Mouse (Mus musculus): ENCODE data around the gene Atp1a4. TPM values are rescaled to one million over a fixed set of nuclear protein-coding genes. Genes with fewer than 3 reads are reported as not detected.

Gene Atp1a4
- polyA plus RNA-seq, 1 experiment from 2014 or later: not detected

DNA sequence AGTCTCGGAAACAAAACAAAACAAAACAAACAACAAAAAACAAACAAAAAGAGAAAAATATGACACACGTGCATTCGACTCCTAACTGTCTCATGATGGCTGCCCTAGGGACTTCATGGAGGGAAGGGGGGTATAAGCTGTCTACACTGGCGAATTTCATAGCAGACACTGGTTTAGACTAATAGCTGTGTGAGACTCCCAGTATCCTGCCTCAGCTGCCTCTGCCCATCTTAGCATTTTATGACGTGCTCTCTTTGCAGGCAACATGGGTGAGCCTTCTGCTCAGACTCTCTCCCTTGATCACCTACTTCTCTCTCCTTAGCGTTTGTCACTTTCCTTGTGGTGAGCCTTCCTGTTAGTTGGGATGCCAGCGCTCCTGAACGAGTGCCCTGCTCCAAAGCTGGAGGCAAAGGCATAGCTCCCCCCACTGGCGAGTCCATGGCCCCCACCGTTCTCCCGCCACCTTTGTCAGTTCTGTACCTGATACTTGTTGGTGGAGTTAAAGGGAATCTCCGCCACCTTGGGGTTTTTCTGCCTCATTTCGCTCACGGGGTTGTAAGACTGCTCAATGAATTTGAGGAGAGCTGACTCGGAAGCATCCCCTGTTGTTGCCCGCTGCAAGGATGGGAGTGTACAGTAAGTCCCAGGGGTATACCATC, 14.5 kb downstream of the Atp1a4 start:
- H3K4me3 ChIP-seq (ENCODE audit: low read depth, low read length): no peak overlapping the region
- no peaks in the 10 kb centered on the region for H3K4me1 ChIP-seq (ENCODE audit: control insufficient read depth, insufficient read depth, low read length)
- H3K36me3 ChIP-seq (ENCODE audit: control insufficient read depth, insufficient read depth, low read length): no peaks in the 10 kb centered on the region
- no peak overlapping the region for H3K9ac ChIP-seq (ENCODE audit: low read depth, low read length)
- H3K4me2 ChIP-seq (ENCODE audit: low read length): no peak overlapping the region
- no peaks in the 10 kb centered on the region for H3K9me3 ChIP-seq (replicated peaks; ENCODE audit: control insufficient read depth, low read length, poor library complexity, severe bottlenecking)
- no peak for ATAC-seq
- H3K27ac ChIP-seq (ENCODE audit: low read length): no peak overlapping the region
- 33% methylated on average over 16 of the region's 16 CpGs for WGBS
- H3K27me3 ChIP-seq (ENCODE audit: control insufficient read depth, insufficient read depth, low read depth, low read length): no peaks in the 10 kb centered on the region

DNA sequence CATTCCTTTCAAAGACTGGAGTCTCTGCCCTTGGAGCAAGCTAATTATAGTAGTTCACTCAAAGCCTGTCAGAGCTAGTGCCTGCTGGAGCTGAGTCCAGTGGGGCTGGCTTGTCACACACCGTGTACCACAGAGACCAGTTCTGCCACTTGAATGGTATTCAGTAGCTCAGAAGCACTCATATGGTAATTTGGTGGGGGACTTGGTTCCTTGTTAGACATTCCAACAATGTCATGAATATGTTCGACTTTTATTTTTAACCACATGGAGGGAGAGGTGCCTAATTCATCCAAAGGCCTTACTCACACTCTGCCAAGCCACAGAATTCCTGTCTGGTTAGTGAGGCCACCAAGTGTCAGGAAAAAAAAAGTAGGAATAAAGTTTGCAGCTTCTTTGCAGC, 15.8 kb downstream of the Atp1a4 start:
- Histone ChIP-seq H3K9me3 (replicated peaks; ENCODE audit: control insufficient read depth, low read length, poor library complexity, severe bottlenecking) (no peaks in the 10 kb centered on the region), H3K4me1 (ENCODE audit: control insufficient read depth, insufficient read depth, low read length) (no peaks in the 10 kb centered on the region), H3K27ac (ENCODE audit: low read length) (no peak overlapping the region), H3K9ac (ENCODE audit: low read depth, low read length) (no peak overlapping the region), H3K27me3 (ENCODE audit: control insufficient read depth, insufficient read depth, low read depth, low read length) (no peaks in the 10 kb centered on the region), H3K36me3 (ENCODE audit: control insufficient read depth, insufficient read depth, low read length) (no peaks in the 10 kb centered on the region), H3K4me3 (ENCODE audit: low read depth, low read length) (no peak overlapping the region), H3K4me2 (ENCODE audit: low read length) (no peak overlapping the region)
- WGBS: 17% methylated on average over 2 of the region's 2 CpGs
- ATAC-seq: peak; percentile 84

DNA sequence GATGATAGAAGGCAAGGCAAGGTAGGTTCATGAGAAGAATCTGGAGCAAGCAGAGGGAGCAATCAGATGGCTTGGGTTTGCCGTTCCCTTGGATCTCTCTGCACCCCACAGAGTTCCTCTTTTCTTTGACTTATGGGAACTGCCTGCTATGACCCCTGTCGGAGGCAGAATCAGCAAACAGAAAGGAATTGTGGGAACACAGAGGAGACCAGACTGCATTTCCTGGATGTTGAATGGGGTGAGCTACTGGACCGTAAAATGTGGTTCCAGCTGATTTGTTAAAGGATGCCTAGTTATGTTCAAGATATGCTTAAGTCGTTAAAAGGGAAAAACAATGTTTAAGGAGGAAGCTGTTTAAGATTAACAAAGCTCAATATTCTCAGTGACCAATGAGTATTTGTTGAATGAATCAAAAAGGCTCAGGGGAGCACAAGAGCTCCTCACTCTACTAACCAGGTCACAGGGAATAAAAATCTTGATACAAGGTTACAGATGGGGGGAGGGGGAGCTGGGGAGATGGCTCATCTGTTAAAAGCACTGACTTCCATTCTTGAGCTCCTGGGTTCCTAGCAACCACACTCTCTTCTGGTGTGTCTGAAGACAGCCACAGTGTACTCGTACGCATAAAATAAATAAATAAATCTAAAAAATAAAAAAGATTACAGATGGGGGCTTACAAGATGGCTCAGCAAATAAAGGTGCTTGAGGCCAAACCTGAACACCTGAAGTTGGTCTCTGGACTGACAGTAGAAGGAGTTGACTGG, 17.1 kb downstream of the Atp1a4 start:
- Histone ChIP-seq H3K27me3 (ENCODE audit: control insufficient read depth, insufficient read depth, low read depth, low read length) (no peaks in the 10 kb centered on the region), H3K9me3 (replicated peaks; ENCODE audit: control insufficient read depth, low read length, poor library complexity, severe bottlenecking) (no peaks in the 10 kb centered on the region), H3K9ac (ENCODE audit: low read depth, low read length) (no peak overlapping the region), H3K4me1 (ENCODE audit: control insufficient read depth, insufficient read depth, low read length) (no peaks in the 10 kb centered on the region), H3K4me2 (ENCODE audit: low read length) (no peak overlapping the region), H3K27ac (ENCODE audit: low read length) (no peak overlapping the region), H3K4me3 (ENCODE audit: low read depth, low read length) (no peak overlapping the region), H3K36me3 (ENCODE audit: control insufficient read depth, insufficient read depth, low read length) (no peaks in the 10 kb centered on the region)
- 26% methylated on average over 6 of the region's 6 CpGs for WGBS
- ATAC-seq: no peak

DNA sequence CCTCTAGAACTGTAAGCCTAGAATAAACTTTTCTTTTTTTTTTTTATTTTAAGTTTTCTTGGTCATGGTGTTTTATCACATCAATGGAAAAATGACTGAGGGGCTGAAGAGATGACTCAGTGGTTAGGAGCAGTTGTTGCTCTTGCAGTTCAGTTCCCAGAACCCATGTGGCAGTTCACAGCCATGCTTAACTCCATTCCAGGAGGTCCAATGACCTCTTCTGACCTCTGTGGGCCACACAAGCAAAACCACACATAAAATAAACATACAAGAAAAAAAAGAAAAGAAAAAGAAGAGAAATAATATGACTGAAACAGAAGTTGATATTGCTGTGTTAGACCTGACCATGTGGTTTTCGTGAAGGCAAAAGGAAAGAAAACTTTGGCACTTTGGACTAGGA, 29.0 kb downstream of the Atp1a4 start:
- Histone ChIP-seq H3K4me2 (ENCODE audit: low read length) (no peak overlapping the region), H3K27ac (ENCODE audit: low read length) (no peak overlapping the region), H3K9ac (ENCODE audit: low read depth, low read length) (no peak overlapping the region), H3K4me1 (ENCODE audit: control insufficient read depth, insufficient read depth, low read length) (no peaks in the 10 kb centered on the region), H3K27me3 (ENCODE audit: control insufficient read depth, insufficient read depth, low read depth, low read length) (no peaks in the 10 kb centered on the region), H3K4me3 (ENCODE audit: low read depth, low read length) (no peak overlapping the region), H3K9me3 (replicated peaks; ENCODE audit: control insufficient read depth, low read length, poor library complexity, severe bottlenecking) (no peaks in the 10 kb centered on the region), H3K36me3 (ENCODE audit: control insufficient read depth, insufficient read depth, low read length) (no peaks in the 10 kb centered on the region)
- 91% methylated on average over 1 of the region's 1 CpGs for WGBS
- ATAC-seq: no peak

DNA sequence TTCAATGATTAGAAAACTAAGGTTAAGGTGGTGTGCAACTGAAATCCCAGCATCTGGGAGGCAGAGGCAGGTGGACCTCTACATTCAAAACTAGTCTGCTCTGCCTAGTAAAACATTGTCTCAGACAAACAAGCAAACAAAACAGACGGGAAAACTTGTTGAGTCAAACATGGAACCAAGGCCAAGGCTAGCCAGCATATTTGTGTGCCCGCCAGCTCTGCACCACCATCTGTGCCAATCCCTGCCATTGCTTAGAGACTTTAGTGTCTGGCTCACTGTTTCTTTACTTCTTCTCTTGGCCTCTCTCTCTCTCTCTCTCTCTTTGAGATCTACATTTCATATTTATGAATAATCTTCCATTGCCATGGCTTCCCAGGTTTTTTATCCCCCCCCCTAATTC, 30.0 kb downstream of the Atp1a4 start:
- no peaks in the 10 kb centered on the region for H3K27me3 ChIP-seq (ENCODE audit: control insufficient read depth, insufficient read depth, low read depth, low read length)
- no peaks in the 10 kb centered on the region for H3K36me3 ChIP-seq (ENCODE audit: control insufficient read depth, insufficient read depth, low read length)
- no peak overlapping the region for H3K4me2 ChIP-seq (ENCODE audit: low read length)
- H3K4me1 ChIP-seq (ENCODE audit: control insufficient read depth, insufficient read depth, low read length): no peaks in the 10 kb centered on the region
- no peak overlapping the region for H3K9ac ChIP-seq (ENCODE audit: low read depth, low read length)
- H3K27ac ChIP-seq (ENCODE audit: low read length): no peak overlapping the region
- 83% methylated on average over 2 of the region's 2 CpGs for WGBS
- H3K4me3 ChIP-seq (ENCODE audit: low read depth, low read length): no peak overlapping the region
- H3K9me3 ChIP-seq (replicated peaks; ENCODE audit: control insufficient read depth, low read length, poor library complexity, severe bottlenecking): no peaks in the 10 kb centered on the region
- no peak for ATAC-seq

DNA sequence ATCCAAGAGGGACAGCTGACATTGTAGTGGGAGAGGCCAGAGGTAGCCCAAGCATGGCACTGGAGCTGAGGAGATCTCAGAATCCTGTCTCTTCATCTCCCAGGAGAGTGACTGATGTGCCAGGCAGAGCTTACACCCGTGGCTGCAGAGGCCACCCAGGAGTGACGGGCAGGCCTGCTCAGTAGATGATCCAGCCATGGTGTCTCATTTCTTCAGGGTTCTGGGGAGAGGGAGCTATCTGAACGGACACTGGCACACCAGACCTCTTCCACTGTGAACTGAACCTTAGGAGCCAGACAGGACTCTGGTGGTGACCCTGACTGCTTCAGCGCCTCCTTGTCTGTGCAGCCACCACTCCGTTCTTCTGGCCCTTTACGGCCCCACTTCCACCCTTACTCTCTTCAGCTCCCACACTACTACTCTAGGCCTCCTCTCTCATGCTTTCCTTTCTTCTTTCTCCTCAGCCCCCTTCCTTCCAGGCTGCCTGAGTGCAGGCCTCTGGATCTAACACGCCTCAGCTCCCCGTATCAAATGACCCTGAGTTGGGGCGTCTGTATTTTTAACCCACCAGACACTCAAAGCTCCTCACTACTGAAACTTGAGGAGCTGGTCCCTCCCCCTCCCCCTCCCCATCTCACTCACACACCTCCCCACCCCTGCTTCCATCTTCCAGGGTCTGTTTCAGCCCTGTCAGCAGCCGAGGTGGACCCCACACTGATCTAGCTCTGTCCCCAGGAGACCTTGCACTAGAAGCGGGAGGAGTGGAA, 36.7 kb downstream of the Atp1a4 start:
- no peak for ATAC-seq
- Histone ChIP-seq H3K9me3 (replicated peaks; ENCODE audit: control insufficient read depth, low read length, poor library complexity, severe bottlenecking) (no peaks in the 10 kb centered on the region), H3K9ac (ENCODE audit: low read depth, low read length) (no peak overlapping the region), H3K27ac (ENCODE audit: low read length) (no peak overlapping the region), H3K36me3 (ENCODE audit: control insufficient read depth, insufficient read depth, low read length) (no peaks in the 10 kb centered on the region), H3K4me2 (ENCODE audit: low read length) (no peak overlapping the region), H3K27me3 (ENCODE audit: control insufficient read depth, insufficient read depth, low read depth, low read length) (no peaks in the 10 kb centered on the region), H3K4me1 (ENCODE audit: control insufficient read depth, insufficient read depth, low read length) (peaks cover 17% of the 10 kb centered on the region), H3K4me3 (ENCODE audit: low read depth, low read length) (no peak overlapping the region)
- WGBS: 46% methylated on average over 11 of the region's 11 CpGs

DNA sequence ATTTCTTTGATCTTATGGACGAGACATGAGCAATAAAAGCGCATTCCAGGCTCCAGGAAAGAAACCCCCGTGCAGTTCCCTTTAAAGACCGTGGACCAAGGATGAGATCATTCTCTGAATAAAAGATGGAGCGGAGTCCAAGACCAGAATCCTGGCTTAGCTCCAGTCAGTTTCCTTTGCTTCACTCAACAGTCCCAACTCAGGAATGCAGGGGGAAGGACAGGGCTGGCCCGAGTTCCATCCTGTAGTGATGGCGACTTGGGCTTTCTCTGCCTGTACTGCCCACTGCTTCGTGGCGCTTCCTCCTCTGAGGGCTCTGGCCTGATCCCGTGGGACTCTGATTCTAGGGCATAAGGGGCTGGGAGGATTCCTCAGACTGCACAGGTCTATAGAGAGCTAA, 37.8 kb downstream of the Atp1a4 start:
- Histone ChIP-seq H3K27ac (ENCODE audit: low read length) (peak overlapping the region; percentile 43), H3K4me2 (ENCODE audit: low read length) (no peak overlapping the region), H3K36me3 (ENCODE audit: control insufficient read depth, insufficient read depth, low read length) (no peaks in the 10 kb centered on the region), H3K27me3 (ENCODE audit: control insufficient read depth, insufficient read depth, low read depth, low read length) (no peaks in the 10 kb centered on the region), H3K4me3 (ENCODE audit: low read depth, low read length) (no peak overlapping the region), H3K9me3 (replicated peaks; ENCODE audit: control insufficient read depth, low read length, poor library complexity, severe bottlenecking) (no peaks in the 10 kb centered on the region), H3K4me1 (ENCODE audit: control insufficient read depth, insufficient read depth, low read length) (peaks cover 17% of the 10 kb centered on the region), H3K9ac (ENCODE audit: low read depth, low read length) (no peak overlapping the region)
- ATAC-seq: peak; percentile 33; the same call in 1 of the 2 replicates
- 27% methylated on average over 10 of the region's 10 CpGs for WGBS

DNA sequence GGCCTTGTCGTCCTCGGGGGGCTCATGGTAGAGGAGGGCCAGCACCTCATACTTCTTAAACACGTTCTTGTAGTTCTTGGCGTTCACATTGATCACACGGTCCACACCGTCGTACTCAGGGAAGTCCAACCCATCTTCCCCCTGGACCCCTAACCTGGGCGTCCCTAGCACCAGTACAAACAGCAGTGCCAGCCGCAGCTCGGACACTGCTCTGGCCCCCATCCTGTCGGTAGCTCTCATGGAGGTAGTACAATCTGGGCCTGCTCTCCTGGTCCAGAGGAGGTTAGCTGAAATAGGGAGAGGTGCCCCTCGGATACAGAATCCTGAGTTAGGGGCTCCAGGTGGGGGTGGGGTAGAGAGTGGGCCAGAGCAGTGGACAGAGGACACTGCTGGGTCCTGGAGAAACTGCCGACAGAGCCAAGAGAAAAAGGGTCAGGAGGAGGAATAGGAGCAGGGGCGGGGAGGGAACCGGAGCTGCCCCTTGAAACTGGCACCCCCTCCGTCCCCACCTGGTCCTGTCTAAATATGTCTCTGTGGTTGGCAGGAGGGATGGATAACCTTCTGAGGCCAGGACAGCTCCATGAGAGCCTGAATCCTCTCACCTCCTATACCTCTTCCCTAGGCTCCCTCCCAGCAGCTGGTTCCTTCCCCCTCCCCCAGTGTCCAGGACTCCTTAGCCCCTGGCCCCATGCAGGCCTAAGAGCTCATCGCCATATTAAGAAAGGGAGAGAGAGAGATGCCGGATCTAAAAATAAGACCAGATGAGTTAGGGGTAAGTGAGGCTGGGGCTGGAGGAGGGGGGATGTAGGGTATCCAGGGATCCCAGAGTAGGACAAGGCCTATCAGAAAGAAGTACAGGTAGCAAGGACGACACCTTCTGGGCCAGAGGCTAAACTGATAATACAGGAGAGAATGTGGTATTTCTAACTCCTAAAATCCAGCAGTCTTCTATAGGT, 38.5 kb downstream of the Atp1a4 start, which contains the start of gene Casq1:
Gene Casq1, minus strand, starts transcription at position 418 of the 956 bp plus-strand sequence.
- Histone ChIP-seq H3K4me2 (ENCODE audit: low read length) (no peak within 1 kb of the TSS), H3K9ac (ENCODE audit: low read depth, low read length) (no peak within 1 kb of the TSS), H3K27ac (ENCODE audit: low read length) (peak within 1 kb of the TSS; percentile 43), H3K4me3 (ENCODE audit: low read depth, low read length) (no peak within 1 kb of the TSS), H3K36me3 (ENCODE audit: control insufficient read depth, insufficient read depth, low read length) (no peaks in the 10 kb centered on the region), H3K4me1 (ENCODE audit: control insufficient read depth, insufficient read depth, low read length) (peaks cover 17% of the 10 kb centered on the region), H3K9me3 (replicated peaks; ENCODE audit: control insufficient read depth, low read length, poor library complexity, severe bottlenecking) (no peaks in the 10 kb centered on the region), H3K27me3 (ENCODE audit: control insufficient read depth, insufficient read depth, low read depth, low read length) (no peaks in the 10 kb centered on the region)
- WGBS: 83% methylated on average over 19 of the region's 19 CpGs
- no peak for ATAC-seq

Measured in midbrain, embryonic 16.5 days (tissue).